Mouse (Mus musculus): ENCODE data around the gene Gas2l2.

Gene Gas2l2

GRCm38 (mm10) chr11:83429355-83429754 is at the start of gene Gas2l2:
Gene Gas2l2 (minus strand): TSS chr11:83429455.
- no peak for DNase-seq (ENCODE audit: low read depth)

DNA sequence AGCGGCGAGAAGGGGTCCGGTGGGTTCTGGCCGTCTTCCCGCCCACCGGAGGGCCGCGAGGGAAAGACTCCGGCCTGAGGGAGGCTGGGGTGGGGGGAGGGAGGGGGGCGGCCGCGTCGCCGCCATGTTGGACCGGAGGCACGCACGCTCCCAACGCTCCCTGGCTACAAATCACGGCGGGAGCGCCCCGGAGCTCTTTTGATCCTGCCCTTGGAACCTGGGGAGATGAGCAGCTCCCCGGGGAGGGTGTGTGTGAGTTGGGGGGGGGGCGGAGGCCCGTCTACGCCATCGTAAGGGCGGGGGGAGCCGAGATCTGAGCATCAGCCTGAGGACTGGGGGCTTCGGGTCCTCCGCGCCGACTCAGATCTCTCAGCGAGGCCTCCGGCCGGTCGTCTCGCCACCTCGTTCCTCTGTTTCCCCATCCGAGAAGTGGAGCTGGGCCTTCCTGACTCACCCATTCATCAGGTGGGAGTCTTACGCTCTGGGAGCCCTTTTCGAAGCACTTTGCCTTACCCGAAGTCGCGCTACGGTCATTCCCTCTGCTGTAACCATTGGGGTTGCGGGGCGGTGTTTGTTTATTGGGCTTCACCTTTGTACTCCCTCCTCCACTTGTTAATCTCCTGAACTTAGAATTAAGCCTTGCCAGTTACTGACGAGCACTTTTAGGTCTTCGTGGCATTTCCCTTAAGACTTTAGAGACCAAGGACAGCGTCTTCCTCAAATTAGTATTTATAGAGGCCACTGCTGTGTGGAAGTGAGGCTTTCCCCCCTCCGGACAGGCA is 44.2 kb upstream of the Gas2l2 start:
- peak; percentile 31 for DNase-seq (ENCODE audit: low read depth)

- DNase-seq (ENCODE audit: low read depth) = peak; percentile 99
Observed at GRCm38 (mm10) chr11:83472324-83473234, 43.3 kb upstream of the Gas2l2 start, which contains the start of gene Taf15. Gene Taf15 (plus strand): TSS chr11:83473086.

- no peak for DNase-seq (ENCODE audit: low read depth)
Observed at GRCm38 (mm10) chr11:83471766-83472165, 42.5 kb upstream of the Gas2l2 start.

DNA sequence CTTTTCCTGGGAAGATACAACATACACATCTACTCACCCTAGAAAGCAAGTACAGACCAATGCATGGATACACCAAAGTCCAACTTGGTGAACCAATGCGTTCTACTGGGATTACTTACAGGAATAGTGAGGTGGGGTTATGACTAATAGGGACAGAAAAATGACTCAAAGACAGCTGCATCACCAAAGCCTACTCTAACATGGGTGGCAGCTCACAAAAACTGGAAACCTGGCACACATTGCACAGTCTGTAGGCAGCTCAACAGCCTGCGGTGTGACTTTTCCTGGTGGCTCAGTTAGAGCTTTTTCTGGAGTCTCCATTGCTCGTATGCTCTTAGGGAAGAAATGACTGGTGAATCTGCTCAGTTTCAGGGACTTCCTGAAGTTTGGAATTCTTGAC is 39.5 kb upstream of the Gas2l2 start:
- DNase-seq (ENCODE audit: low read depth) = no peak

DNA sequence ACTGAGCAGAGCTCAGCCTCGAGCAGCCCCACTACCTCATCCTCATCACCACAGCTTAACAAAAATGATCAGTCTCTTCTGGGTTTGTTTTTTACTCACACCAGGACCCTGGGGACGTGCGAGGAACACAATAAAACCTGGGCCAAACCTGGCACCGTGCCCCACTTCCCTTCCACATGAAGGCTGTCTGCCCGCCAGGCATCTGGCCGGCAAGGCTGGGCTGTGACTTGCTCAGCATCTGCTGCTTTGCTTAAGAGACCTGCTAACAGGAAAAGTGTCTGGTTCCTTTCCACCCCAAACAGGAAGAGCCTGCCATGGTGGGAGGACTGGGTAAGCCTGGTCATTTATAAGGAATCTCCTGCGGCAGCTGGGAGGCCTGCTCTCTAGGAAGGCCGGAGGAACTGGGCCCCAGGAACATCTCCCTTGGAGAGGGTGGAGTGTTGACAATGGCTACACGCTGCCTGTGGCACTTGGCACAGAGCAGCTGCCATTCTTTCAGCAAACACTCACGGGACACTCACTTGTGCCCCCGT is 37.9 kb upstream of the Gas2l2 start:
- peak; percentile 42 for DNase-seq (ENCODE audit: low read depth)

DNA sequence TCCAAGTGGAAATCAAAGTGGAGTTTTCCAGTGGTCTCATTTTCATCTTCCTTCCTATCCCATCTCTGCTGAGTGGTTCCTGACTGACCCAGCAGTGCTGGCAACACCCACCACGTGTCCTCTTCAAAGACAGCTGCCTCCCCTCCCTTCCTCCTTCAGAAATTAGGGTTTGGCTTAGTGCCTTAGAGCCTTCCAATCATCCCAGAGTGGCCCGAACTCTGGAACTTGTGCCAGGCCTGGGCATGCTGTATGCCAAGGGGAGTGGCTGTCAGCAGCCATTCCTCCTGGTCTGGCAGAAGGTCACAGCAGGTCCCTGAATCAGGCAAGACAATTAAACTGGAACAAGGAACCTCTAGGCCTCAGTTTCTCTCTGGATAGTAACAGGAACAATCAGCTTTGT is 36.7 kb upstream of the Gas2l2 start:
- peak; percentile 57 for DNase-seq (ENCODE audit: low read depth)

DNA sequence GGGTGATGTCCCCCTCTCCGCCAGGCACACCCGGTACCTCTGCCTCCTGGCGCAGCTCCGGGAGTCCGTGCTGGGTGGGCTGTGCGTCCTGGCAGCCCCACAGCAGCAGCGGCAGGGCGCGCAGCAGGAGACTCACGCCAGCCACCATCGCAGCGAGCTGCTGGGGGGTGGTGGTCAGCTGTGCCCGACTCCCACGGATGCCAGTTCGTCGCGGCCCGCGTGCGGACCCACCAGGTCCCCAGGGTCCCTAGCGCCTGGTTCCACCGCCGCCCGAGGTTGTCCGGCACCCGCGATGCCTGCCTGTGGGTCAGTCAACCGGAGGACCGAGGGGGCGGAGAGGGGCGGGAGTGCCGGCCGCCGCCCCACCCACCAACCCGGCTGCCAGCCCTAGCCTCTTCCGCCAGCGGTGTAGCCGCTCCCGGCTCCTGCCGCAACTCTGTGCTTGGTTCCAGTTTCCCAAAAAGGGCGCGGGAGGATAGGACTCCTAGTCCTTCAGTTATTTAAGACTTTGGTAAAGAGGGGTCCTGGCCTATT is 33.5 kb upstream of the Gas2l2 start, which contains the start of gene Mmp28:
TSS of gene Mmp28 (minus strand) at position 361 of the 534 bp plus-strand sequence.
- DNase-seq (ENCODE audit: low read depth) = peak; percentile 52

DNA sequence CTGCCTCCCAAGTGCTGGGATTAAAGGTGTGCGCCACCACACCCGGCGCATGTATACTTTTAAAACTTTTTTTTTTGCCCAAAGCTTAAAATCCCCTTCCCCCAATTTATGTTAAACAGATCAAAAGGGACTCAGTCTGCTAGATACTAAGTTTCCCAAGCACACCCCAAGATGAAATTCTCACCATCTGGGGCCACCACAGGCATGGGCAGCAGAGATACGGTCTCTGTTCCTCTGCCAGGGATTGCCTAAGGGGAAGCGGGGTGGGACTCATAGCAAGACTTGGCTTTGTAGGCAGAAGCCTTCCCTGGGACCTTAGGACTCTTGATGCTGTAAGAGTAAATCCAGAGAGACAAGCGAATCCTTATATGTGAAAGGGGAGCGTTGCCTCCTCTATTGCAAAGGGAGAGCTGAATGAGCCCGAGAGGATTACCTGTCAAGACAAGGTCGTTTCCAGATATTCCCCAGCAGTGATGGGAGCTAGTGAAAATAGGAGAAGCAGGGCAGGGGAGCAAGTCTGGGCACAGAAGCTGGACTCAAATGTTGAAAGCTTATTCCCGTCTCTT is 32.3 kb upstream of the Gas2l2 start:
- DNase-seq (ENCODE audit: low read depth) = no peak

GRCm38 (mm10) chr11:83457912-83458601 is 28.8 kb upstream of the Gas2l2 start:
- DNase-seq (ENCODE audit: low read depth) = peak; percentile 90

GRCm38 (mm10) chr11:83457257-83457656 is 28.0 kb upstream of the Gas2l2 start:
- DNase-seq (ENCODE audit: low read depth) = no peak

DNA sequence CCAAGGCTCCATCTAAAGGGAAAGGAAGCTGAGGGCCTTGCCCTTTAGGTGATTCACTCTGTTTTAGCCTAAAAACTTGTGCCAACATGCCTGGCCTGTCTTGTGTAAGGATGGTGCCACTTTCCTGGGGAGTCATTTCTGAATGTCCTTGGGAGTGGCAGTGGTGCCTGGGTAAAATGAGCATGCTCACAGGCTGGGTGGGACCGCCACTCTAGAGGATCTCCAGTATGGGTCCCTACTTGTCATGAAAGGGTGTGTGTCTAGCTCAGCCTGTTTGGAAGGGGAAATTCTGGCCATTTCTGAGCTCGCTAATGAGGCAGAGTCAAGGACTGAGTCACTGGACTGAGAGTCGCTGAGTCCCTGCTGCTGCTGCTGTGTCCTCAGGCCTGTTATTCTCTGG is 26.4 kb upstream of the Gas2l2 start:
- DNase-seq (ENCODE audit: low read depth) = no peak

GRCm38 (mm10) chr11:83454548-83454947 is 25.3 kb upstream of the Gas2l2 start:
- peak; percentile 25 for DNase-seq (ENCODE audit: low read depth)

DNA sequence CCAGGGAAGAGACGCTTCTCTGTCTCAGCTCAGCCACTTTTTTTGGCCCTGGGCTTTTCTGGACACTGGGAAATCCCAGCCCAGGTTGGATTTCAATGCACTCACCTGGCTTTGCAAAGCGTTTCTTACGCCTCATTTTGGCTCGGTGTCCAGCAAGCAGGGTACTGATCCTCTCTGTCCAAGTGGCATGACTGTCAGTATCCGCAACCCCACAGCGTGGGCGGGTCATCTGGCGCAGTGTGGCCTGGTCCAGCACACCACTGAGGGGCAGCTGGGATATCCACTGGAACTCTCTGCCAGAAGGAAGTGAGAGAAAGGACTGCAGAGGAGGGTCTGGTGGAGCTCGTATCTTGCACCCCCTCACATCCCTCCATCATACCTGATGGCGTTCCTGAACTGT is 22.0 kb upstream of the Gas2l2 start:
- no peak for DNase-seq (ENCODE audit: low read depth)

DNA sequence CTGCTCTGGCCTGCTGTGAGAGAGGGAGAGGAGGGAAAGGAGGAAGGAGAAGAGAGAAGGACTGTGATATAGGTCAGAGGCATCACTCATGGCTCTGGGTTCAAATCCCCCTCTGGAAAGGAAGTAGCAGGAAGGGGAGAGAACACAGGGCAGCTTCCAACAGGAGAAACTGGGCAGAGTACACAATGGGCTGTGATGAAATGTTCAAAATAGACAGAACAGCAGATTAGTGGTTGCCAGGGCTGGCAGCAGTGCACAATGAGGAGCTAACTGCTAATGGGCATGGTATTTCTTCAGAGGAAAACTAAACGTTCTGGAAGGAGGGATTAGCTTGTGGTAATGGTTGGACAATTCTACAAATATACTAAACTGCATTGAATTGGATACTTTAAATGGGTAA is 21.3 kb upstream of the Gas2l2 start:
- DNase-seq (ENCODE audit: low read depth) = no peak

- DNase-seq (ENCODE audit: low read depth) = no peak
Observed at GRCm38 (mm10) chr11:83449298-83449697, 20.0 kb upstream of the Gas2l2 start.

- DNase-seq (ENCODE audit: low read depth) = peak; percentile 58
Observed at GRCm38 (mm10) chr11:83448927-83449236, 19.6 kb upstream of the Gas2l2 start.

- DNase-seq (ENCODE audit: low read depth) = no peak
Observed at GRCm38 (mm10) chr11:83448021-83448926, 19.0 kb upstream of the Gas2l2 start.

DNA sequence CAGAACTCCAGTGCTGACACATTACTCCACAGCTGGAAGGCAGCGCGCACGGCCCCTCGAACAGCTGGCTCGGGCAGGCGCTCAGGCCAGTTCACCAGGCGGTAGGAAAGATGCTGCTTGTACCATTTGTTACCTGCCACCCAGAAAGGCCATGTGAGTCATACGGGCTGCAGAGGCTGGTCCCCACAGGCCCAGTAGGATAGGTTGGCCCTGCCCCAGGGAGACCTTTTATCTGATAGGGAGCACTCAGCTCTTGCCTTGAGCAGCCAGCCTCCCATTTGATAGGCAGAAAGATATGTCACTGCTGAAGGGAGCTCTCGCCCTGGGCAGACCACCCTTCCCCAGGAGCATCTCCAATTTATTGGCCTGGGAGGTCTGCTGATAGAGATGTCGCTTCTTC is 18.4 kb upstream of the Gas2l2 start:
- DNase-seq (ENCODE audit: low read depth) = no peak

DNA sequence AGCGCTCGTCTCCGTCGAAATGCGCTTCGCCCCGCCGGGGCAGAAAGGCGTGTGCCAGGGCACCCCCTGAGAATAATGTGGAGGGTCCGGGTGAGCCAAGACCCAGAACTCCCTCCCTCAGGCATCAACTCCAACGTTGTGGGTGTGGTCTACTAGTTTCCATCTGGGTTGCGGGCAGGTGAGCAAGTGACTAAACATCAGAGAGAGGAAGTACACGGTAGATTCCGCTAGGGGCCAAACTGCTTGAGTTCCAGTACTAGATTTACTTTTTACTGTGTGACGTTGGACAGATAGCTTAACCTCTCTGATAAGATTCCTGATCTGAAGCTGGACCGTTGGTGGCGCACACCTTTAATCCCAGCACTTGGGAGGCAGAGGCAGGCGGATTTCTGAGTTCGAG is 15.7 kb upstream of the Gas2l2 start:
- no peak for DNase-seq (ENCODE audit: low read depth)

GRCm38 (mm10) chr11:83443824-83444223 is 14.6 kb upstream of the Gas2l2 start:
- DNase-seq (ENCODE audit: low read depth) = no peak
